Mouse (Mus musculus): ENCODE measurements around the gene Slc35f4. TPM values are rescaled to one million over a fixed set of nuclear protein-coding genes. Genes with fewer than 3 reads are reported as not detected.

Slc35f4 gene
- total RNA-seq, 2 experiments from 2014 or later, result not detected

GRCm38 (mm10) chr14:49355561-49355960, 170.3 kb downstream of the Slc35f4 start:
- ATAC-seq (replicated peaks; ENCODE audit: poor library complexity), result no peak

- ATAC-seq (replicated peaks; ENCODE audit: poor library complexity), result no peak
Observed at GRCm38 (mm10) chr14:49348897-49349250, 177.0 kb downstream of the Slc35f4 start.

GRCm38 (mm10) chr14:49348164-49348896, 177.5 kb downstream of the Slc35f4 start:
- ATAC-seq (replicated peaks; ENCODE audit: poor library complexity), result no peak

- no peak for ATAC-seq (replicated peaks; ENCODE audit: poor library complexity)
Observed at GRCm38 (mm10) chr14:49345835-49346234, 180.0 kb downstream of the Slc35f4 start.

GRCm38 (mm10) chr14:49337011-49337410, 188.8 kb downstream of the Slc35f4 start:
- no peak for ATAC-seq (replicated peaks; ENCODE audit: poor library complexity)

GRCm38 (mm10) chr14:49333841-49334240, 192.0 kb downstream of the Slc35f4 start:
- no peak for ATAC-seq (replicated peaks; ENCODE audit: poor library complexity)

- no peak for ATAC-seq (replicated peaks; ENCODE audit: poor library complexity)
Observed at GRCm38 (mm10) chr14:49316493-49316894, 209.4 kb downstream of the Slc35f4 start.

GRCm38 (mm10) chr14:49313981-49314380, 211.9 kb downstream of the Slc35f4 start:
- ATAC-seq (replicated peaks; ENCODE audit: poor library complexity), result no peak

- no peak for ATAC-seq (replicated peaks; ENCODE audit: poor library complexity)
Observed at GRCm38 (mm10) chr14:49313376-49313775, 212.5 kb downstream of the Slc35f4 start.

- ATAC-seq (replicated peaks; ENCODE audit: poor library complexity), result no peak
Observed at GRCm38 (mm10) chr14:49311548-49311947, 214.3 kb downstream of the Slc35f4 start.

GRCm38 (mm10) chr14:49311091-49311492, 214.8 kb downstream of the Slc35f4 start:
- ATAC-seq (replicated peaks; ENCODE audit: poor library complexity), result no peak

- no peak for ATAC-seq (replicated peaks; ENCODE audit: poor library complexity)
Observed at GRCm38 (mm10) chr14:49309670-49310069, 216.2 kb downstream of the Slc35f4 start.

- no peak for ATAC-seq (replicated peaks; ENCODE audit: poor library complexity)
Observed at GRCm38 (mm10) chr14:49308591-49308990, 217.3 kb downstream of the Slc35f4 start.

GRCm38 (mm10) chr14:49307842-49308241, 218.0 kb downstream of the Slc35f4 start:
- no peak for ATAC-seq (replicated peaks; ENCODE audit: poor library complexity)

- ATAC-seq (replicated peaks; ENCODE audit: poor library complexity), result no peak
Observed at GRCm38 (mm10) chr14:49305534-49306409, 220.1 kb downstream of the Slc35f4 start.

GRCm38 (mm10) chr14:49302271-49302857, 223.5 kb downstream of the Slc35f4 start:
- ATAC-seq (replicated peaks; ENCODE audit: poor library complexity), result no peak

GRCm38 (mm10) chr14:49300981-49301619, 224.7 kb downstream of the Slc35f4 start:
- no peak for ATAC-seq (replicated peaks; ENCODE audit: poor library complexity)

GRCm38 (mm10) chr14:49300326-49300725, 225.5 kb downstream of the Slc35f4 start:
- ATAC-seq (replicated peaks; ENCODE audit: poor library complexity), result no peak

- no peak for ATAC-seq (replicated peaks; ENCODE audit: poor library complexity)
Observed at GRCm38 (mm10) chr14:49293802-49294449, 231.9 kb downstream of the Slc35f4 start.

- no peak for ATAC-seq (replicated peaks; ENCODE audit: poor library complexity)
Observed at GRCm38 (mm10) chr14:49290029-49290745, 235.7 kb downstream of the Slc35f4 start.

Measured in megakaryocyte progenitor cell, adult 5-6 weeks (primary cell).